Mouse (Mus musculus) ES-Bruce4 (cell line): ENCODE data around the gene Mov10. TPM values are rescaled to one million over a fixed set of nuclear protein-coding genes. Genes with fewer than 3 reads are reported as not detected.

Experiments used
- H3K27ac ChIP-seq: 2 replicates; pipeline ENCODE4 v1.5.1; 2012; ENCODE audit warnings: low read length, inconsistent platforms; ENCODE audit not compliant: insufficient read depth
- H3K27me3 ChIP-seq: 2 replicates; pipeline ENCODE4 v1.6.1; 2012; ENCODE audit warnings: mild to moderate bottlenecking, low read length, inconsistent platforms; ENCODE audit not compliant: control insufficient read depth, poor library complexity, insufficient read depth, severe bottlenecking
- H3K36me3 ChIP-seq: 2 replicates; pipeline ENCODE4 v1.6.1; 2012; ENCODE audit warnings: inconsistent platforms, mild to moderate bottlenecking, low read length, moderate library complexity; ENCODE audit not compliant: control insufficient read depth, poor library complexity, insufficient read depth, severe bottlenecking
- H3K4me1 ChIP-seq: one replicate; pipeline ENCODE4 v1.8.1; 2011; ENCODE audit warnings: low read length; ENCODE audit not compliant: control insufficient read depth, insufficient read depth
- H3K4me3 ChIP-seq: 2 replicates; pipeline ENCODE4 v1.5.1; 2011; ENCODE audit warnings: low read depth, mild to moderate bottlenecking, low read length
- H3K9ac ChIP-seq: 2 replicates; pipeline ENCODE4 v1.6.1; 2012; ENCODE audit warnings: low read depth, mild to moderate bottlenecking, inconsistent platforms; ENCODE audit not compliant: poor library complexity, severe bottlenecking
- H3K9me3 ChIP-seq: replicated peaks from 2 replicates; pipeline ENCODE4 v1.6.1; 2012; ENCODE audit warnings: mild to moderate bottlenecking, low read length, inconsistent platforms; ENCODE audit not compliant: control insufficient read depth, poor library complexity, insufficient read depth, severe bottlenecking
- CTCF ChIP-seq: IDR thresholded peaks from one replicate; pipeline ENCODE4 v1.8.1; 2011; ENCODE audit warnings: low read depth, low read length
- EP300 ChIP-seq: IDR thresholded peaks from 2 replicates; pipeline ENCODE4 v1.6.1; 2011; ENCODE audit warnings: low read depth, low read length; ENCODE audit not compliant: insufficient read depth
- POLR2A ChIP-seq: IDR thresholded peaks from one replicate; pipeline ENCODE4 v1.8.1; 2011; ENCODE audit warnings: low read length; ENCODE audit not compliant: insufficient read depth
- polyA plus RNA-seq: library from polyadenylated mRNA; stranded (reverse); fragments of >200 nt; gene quantifications from 2 replicates; pipeline ENCODE4 v1.2.4, GENCODE M21; 2011; ENCODE audit warnings: low read depth; ENCODE audit not compliant: missing spikeins, insufficient read depth, insufficient read length

Mov10 gene
- polyA plus RNA-seq, 1 experiment: 79.9 TPM

DNA sequence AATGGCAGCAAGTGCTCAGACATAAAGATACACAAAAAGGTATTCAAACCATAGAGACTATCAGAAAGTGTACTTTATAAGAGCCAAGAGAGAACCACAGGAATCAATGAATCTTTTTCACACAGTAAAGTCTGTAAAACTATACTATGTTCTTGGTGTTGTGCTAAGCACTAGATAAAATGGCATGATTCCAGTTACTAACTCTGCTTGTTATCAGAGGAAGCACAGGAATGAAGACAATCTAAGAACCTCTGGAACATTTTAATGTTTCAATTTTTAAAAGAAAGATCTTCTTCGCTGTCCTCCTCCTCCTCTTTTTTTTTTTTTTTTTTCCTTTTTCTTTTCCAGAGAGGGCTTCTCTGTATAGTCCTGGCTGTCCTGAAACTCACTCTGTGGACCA, 40.2 kb upstream of the Mov10 start:
- no peak overlapping the region for H3K9ac ChIP-seq
- TF ChIP-seq POLR2A: no peak
- no peak for TF ChIP-seq EP300
- TF ChIP-seq CTCF: no peak
- H3K4me1 ChIP-seq: peaks cover 5% of the 10 kb centered on the region
- peaks cover 2% of the 10 kb centered on the region; the same call in 1 of the 2 replicates for H3K36me3 ChIP-seq
- no peaks in the 10 kb centered on the region for H3K27me3 ChIP-seq
- H3K27ac ChIP-seq: no peak overlapping the region
- no peaks in the 10 kb centered on the region for H3K9me3 ChIP-seq
- H3K4me3 ChIP-seq: no peak overlapping the region

DNA sequence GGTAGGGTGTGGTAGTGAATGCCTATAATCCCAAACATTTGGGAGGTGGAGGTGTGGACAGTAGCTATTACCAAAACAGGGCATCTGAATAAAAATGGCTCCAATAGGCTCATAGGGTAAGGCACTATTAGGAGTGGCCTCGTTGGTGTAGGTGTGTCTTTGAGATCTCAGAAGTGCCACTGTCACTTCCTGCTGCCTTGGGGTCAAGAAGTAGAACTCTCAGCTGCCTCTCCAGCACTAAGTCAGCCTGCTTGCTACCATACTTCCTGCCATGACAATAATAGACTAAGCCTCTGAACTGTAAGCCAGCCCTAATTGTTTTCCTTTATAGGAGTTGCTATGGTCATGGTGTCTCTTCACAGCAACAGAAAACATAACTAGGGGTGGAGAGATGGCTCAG, 37.7 kb upstream of the Mov10 start:
- H3K9me3 ChIP-seq: no peaks in the 10 kb centered on the region
- no peaks in the 10 kb centered on the region for H3K27me3 ChIP-seq
- peaks cover under 1% of the 10 kb centered on the region; the same call in 1 of the 2 replicates for H3K36me3 ChIP-seq
- TF ChIP-seq CTCF (no peak), EP300 (no peak), POLR2A (no peak)
- peak overlapping the region; percentile 61; the same call in 1 of the 2 replicates for H3K27ac ChIP-seq
- no peak overlapping the region for H3K4me3 ChIP-seq
- H3K9ac ChIP-seq: no peak overlapping the region
- H3K4me1 ChIP-seq: peaks cover 5% of the 10 kb centered on the region

DNA sequence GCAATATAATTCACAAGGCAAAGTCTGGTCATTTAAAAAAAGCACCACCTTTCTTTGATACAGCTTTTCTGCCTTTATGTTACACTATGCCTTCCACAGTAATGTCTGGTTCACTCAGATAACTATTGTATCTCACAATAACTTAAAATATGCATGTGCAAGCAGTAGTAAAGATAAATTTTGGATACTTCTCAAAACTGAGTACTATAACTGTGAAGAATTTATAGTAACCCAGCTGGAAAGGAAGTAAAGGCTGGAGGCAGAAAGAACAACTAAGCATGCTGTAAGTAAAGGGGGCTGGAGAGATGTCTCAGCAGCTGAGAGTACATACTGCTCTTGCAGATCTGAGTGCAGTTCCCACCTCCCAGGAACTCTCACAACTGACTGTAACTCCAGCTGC, 36.5 kb upstream of the Mov10 start:
- Histone ChIP-seq H3K9me3 (no peaks in the 10 kb centered on the region), H3K27me3 (no peaks in the 10 kb centered on the region), H3K4me1 (peaks cover 5% of the 10 kb centered on the region), H3K4me3 (no peak overlapping the region), H3K9ac (no peak overlapping the region), H3K27ac (peak overlapping the region; percentile 32; the same call in 1 of the 2 replicates), H3K36me3 (peaks cover 2% of the 10 kb centered on the region; the same call in 1 of the 2 replicates)
- TF ChIP-seq POLR2A (no peak), EP300 (no peak), CTCF (no peak)

DNA sequence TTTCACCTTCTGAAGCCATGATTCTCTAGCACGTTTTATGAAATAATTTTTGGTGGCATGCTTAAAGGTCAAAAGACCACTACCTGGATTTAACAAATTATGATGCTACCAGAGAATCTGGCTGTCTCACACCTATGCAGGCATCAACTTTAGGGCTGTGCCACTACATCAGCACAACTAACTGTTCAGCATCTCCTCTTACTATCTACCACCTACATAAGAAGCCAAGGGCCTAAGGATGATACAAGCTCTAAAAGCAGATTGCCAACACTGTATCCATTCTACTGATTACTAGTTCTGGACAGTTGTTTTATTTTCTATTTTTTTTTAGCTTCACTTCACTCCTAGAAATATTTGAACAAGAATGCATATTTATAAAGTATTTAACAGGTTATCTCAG, 36.1 kb upstream of the Mov10 start:
- TF ChIP-seq CTCF (no peak), POLR2A (no peak), EP300 (no peak)
- Histone ChIP-seq H3K4me3 (no peak overlapping the region), H3K4me1 (peaks cover 5% of the 10 kb centered on the region), H3K36me3 (peaks cover 2% of the 10 kb centered on the region; the same call in 1 of the 2 replicates), H3K9me3 (no peaks in the 10 kb centered on the region), H3K9ac (no peak overlapping the region), H3K27me3 (no peaks in the 10 kb centered on the region), H3K27ac (no peak overlapping the region)

DNA sequence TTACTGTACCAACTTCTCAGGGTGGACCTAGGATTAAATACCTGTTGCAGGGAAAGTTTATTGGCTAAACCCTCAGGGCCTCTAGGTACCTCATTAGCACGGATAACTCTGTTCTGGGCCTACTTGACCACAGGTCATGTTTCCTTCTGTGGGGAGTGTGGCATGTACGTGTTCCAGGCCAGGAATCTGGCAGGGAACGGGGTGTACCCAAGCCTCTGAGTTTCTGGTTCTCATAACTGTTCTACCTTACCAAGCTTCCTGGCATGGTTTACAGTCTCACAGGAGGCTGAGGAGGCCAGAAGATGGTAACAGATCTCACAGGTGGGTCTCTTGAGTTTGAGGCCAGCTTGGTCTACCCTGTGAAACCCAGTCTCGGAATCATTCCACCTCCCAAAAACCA, 28.2 kb upstream of the Mov10 start:
- peaks cover 20% of the 10 kb centered on the region for H3K36me3 ChIP-seq

DNA sequence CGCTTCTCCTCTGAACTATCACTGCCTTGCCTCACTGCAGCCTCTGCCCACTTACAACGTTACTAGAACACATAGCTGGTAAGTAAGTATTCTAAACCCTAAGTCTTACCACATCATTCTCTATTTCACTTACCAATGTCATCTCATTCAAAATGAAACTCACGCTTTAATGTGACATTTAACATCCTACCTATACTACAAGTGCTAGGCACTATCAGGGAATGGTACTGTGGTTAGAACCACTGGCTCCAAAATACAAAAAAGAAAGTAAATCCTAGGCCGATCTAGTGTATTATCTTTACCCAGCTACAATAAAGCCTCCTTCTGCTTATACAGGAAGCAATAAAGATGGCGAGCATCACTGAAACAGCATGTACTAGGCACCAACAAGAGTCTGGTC, 22.7 kb upstream of the Mov10 start:
- TF ChIP-seq POLR2A: no peak
- TF ChIP-seq CTCF: no peak
- TF ChIP-seq EP300: no peak
- Histone ChIP-seq H3K4me3 (no peak overlapping the region), H3K4me1 (no peaks in the 10 kb centered on the region), H3K9me3 (no peaks in the 10 kb centered on the region), H3K9ac (no peak overlapping the region), H3K27me3 (no peaks in the 10 kb centered on the region), H3K27ac (no peak overlapping the region), H3K36me3 (peaks cover 35% of the 10 kb centered on the region)

More for the DNA sequence above, 28.2 kb upstream of the Mov10 start:
- Histone ChIP-seq H3K4me1 (no peaks in the 10 kb centered on the region), H3K27me3 (no peaks in the 10 kb centered on the region), H3K27ac (no peak overlapping the region), H3K4me3 (no peak overlapping the region), H3K9ac (no peak overlapping the region), H3K9me3 (no peaks in the 10 kb centered on the region)
- TF ChIP-seq POLR2A: no peak
- no peak for TF ChIP-seq EP300
- TF ChIP-seq CTCF: no peak

DNA sequence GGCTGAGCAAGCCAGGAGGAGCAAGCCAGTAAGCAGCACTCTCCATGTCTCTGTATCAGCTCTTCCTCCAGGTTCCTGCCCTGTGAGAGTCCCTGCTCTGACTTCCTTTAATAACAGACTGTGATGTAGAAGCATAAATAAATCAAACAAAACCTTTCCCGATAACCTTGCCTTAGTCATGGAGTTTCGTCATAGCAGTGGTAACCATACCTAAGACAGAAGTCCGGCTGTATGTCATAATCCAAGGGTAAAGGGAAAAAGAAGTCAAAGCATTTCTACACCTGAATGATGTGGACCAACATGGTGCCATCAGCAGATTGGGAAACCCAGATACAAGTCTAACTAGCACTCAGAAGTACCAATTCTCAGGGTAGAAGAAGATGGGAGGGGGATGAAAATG, 17.4 kb upstream of the Mov10 start:
- no peak overlapping the region for H3K4me3 ChIP-seq
- no peaks in the 10 kb centered on the region for H3K9me3 ChIP-seq
- H3K27ac ChIP-seq: no peak overlapping the region
- no peak overlapping the region for H3K9ac ChIP-seq
- H3K4me1 ChIP-seq: no peaks in the 10 kb centered on the region
- H3K27me3 ChIP-seq: no peaks in the 10 kb centered on the region
- TF ChIP-seq EP300: no peak
- no peak for TF ChIP-seq POLR2A
- TF ChIP-seq CTCF: no peak
- peaks cover 40% of the 10 kb centered on the region for H3K36me3 ChIP-seq
